Mouse (Mus musculus): ENCODE results near the gene Dpm3. TPM values are rescaled to one million over a fixed set of nuclear protein-coding genes. Genes with fewer than 3 reads are reported as not detected.

Gene Dpm3
- polyA plus RNA-seq, 1 experiment from 2014 or later = 120 TPM

GRCm38 (mm10) chr3:89233562-89234110, 25.5 kb upstream of the Dpm3 start:
- no peaks in the 10 kb centered on the region for H3K9me3 ChIP-seq (ENCODE audit: control insufficient read depth)
- peak; percentile 75 for ATAC-seq
- H3K27me3 ChIP-seq (replicated peaks; ENCODE audit: control insufficient read depth, insufficient read depth, low read length) = no peaks in the 10 kb centered on the region
- no peaks in the 10 kb centered on the region; the same call in 1 of the 2 replicates for H3K36me3 ChIP-seq (ENCODE audit: control insufficient read depth, insufficient read depth)
- H3K27ac ChIP-seq (ENCODE audit: low read depth, low read length) = peak overlapping the region; percentile 16; the same call in 1 of the 2 replicates
- H3K4me1 ChIP-seq (replicated peaks; ENCODE audit: control insufficient read depth, insufficient read depth, low read length) = 0 out of 2 replicates have a peak, but pooled peaks cover 3% of the 10 kb centered on the region
- H3K4me2 ChIP-seq (replicated peaks; ENCODE audit: low read depth) = no peak overlapping the region
- no peak overlapping the region for H3K4me3 ChIP-seq (ENCODE audit: low read depth, low read length)
- no peak for TF ChIP-seq CTCF (IDR thresholded peaks at IDR 0.05; ENCODE audit: low read depth)
- no peak overlapping the region for H3K9ac ChIP-seq (ENCODE audit: low read depth, low read length)
- 37% methylated on average over 13 of the region's 14 CpGs for WGBS

DNA sequence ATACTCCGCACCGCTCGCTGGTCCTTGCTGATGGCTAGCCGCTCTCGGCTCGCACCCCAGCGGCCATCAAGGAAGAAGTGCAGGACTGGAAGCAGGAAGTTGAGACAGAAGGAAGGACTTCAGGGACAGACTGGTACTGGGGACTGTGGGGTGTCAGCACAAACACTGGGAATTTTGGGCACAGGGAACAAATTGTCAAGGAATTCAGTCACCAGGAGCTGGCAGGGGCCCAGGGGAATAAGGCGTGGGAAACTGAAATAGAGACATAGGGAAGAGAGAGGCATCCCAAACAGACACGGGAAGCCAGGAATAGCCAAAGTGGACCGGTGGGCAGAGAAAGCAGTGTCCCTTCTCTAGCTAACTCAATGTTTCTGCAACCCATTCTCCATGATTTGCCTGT, 22.6 kb upstream of the Dpm3 start:
- Histone ChIP-seq H3K4me3 (ENCODE audit: low read depth, low read length) (no peak overlapping the region), H3K4me1 (replicated peaks; ENCODE audit: control insufficient read depth, insufficient read depth, low read length) (0 out of 2 replicates have a peak, but pooled peaks cover 3% of the 10 kb centered on the region), H3K4me2 (replicated peaks; ENCODE audit: low read depth) (no peak overlapping the region), H3K27ac (ENCODE audit: low read depth, low read length) (no peak overlapping the region), H3K27me3 (replicated peaks; ENCODE audit: control insufficient read depth, insufficient read depth, low read length) (no peaks in the 10 kb centered on the region), H3K36me3 (ENCODE audit: control insufficient read depth, insufficient read depth) (no peaks in the 10 kb centered on the region; the same call in 1 of the 2 replicates), H3K9ac (ENCODE audit: low read depth, low read length) (no peak overlapping the region), H3K9me3 (ENCODE audit: control insufficient read depth) (no peaks in the 10 kb centered on the region)
- ATAC-seq = no peak
- WGBS = 89% methylated on average over 10 of the region's 10 CpGs
- TF ChIP-seq CTCF (IDR thresholded peaks at IDR 0.05; ENCODE audit: low read depth) = no peak

GRCm38 (mm10) chr3:89237682-89238081, 21.5 kb upstream of the Dpm3 start:
- no peaks in the 10 kb centered on the region for H3K9me3 ChIP-seq (ENCODE audit: control insufficient read depth)
- H3K4me2 ChIP-seq (replicated peaks; ENCODE audit: low read depth) = no peak overlapping the region
- TF ChIP-seq CTCF (IDR thresholded peaks at IDR 0.05; ENCODE audit: low read depth) = no peak
- H3K27ac ChIP-seq (ENCODE audit: low read depth, low read length) = no peak overlapping the region
- no peak overlapping the region for H3K4me3 ChIP-seq (ENCODE audit: low read depth, low read length)
- H3K4me1 ChIP-seq (replicated peaks; ENCODE audit: control insufficient read depth, insufficient read depth, low read length) = 0 out of 2 replicates have a peak, but pooled peaks cover 7% of the 10 kb centered on the region
- 88% methylated on average over 21 of the region's 21 CpGs for WGBS
- H3K36me3 ChIP-seq (ENCODE audit: control insufficient read depth, insufficient read depth) = no peaks in the 10 kb centered on the region; the same call in 1 of the 2 replicates
- no peak for ATAC-seq
- H3K9ac ChIP-seq (ENCODE audit: low read depth, low read length) = no peak overlapping the region
- no peaks in the 10 kb centered on the region for H3K27me3 ChIP-seq (replicated peaks; ENCODE audit: control insufficient read depth, insufficient read depth, low read length)

DNA sequence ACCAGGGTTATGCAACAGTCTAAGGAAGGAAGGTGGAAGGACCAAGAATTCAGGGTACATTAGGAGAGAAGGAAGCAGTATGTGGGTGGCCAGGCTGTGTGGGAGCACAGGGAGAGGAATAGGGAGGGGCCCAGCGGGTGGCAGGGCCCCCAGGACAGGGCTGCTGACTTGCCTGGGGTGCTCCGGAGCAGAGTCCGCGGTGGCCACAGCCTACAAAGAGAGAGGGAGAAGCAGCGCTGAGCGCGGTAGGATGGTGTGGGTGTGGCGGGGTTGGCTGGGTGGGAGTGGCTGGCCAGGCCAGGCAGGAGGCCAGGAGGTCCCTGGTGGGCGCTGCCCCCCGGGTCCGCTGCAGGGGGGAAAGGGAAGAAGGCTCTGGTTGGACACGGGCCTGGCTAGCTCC, 20.7 kb upstream of the Dpm3 start:
- H3K27ac ChIP-seq (ENCODE audit: low read depth, low read length) = peak overlapping the region; percentile 15; the same call in 1 of the 2 replicates
- peak; percentile 56 for ATAC-seq

GRCm38 (mm10) chr3:89242331-89242895, 16.7 kb upstream of the Dpm3 start:
- Histone ChIP-seq H3K9ac (ENCODE audit: low read depth, low read length) (no peak overlapping the region), H3K4me3 (ENCODE audit: low read depth, low read length) (no peak overlapping the region), H3K4me1 (replicated peaks; ENCODE audit: control insufficient read depth, insufficient read depth, low read length) (peaks cover 7% of the 10 kb centered on the region; the same call in 1 of the 2 replicates), H3K9me3 (ENCODE audit: control insufficient read depth) (no peaks in the 10 kb centered on the region), H3K4me2 (replicated peaks; ENCODE audit: low read depth) (no peak overlapping the region), H3K27me3 (replicated peaks; ENCODE audit: control insufficient read depth, insufficient read depth, low read length) (0 out of 2 replicates have a peak, but pooled peaks cover 4% of the 10 kb centered on the region), H3K27ac (ENCODE audit: low read depth, low read length) (no peak overlapping the region), H3K36me3 (ENCODE audit: control insufficient read depth, insufficient read depth) (no peaks in the 10 kb centered on the region; the same call in 1 of the 2 replicates)
- peak; percentile 89 for TF ChIP-seq CTCF (IDR thresholded peaks at IDR 0.05; ENCODE audit: low read depth)
- ATAC-seq = peak; percentile 12; the same call in 1 of the 2 replicates
- WGBS = 63% methylated on average over 9 of the region's 9 CpGs

More for the DNA sequence above, 20.7 kb upstream of the Dpm3 start:
- H3K4me3 ChIP-seq (ENCODE audit: low read depth, low read length) = no peak overlapping the region
- H3K9me3 ChIP-seq (ENCODE audit: control insufficient read depth) = no peaks in the 10 kb centered on the region
- no peak overlapping the region for H3K9ac ChIP-seq (ENCODE audit: low read depth, low read length)
- H3K36me3 ChIP-seq (ENCODE audit: control insufficient read depth, insufficient read depth) = no peaks in the 10 kb centered on the region; the same call in 1 of the 2 replicates
- WGBS = 30% methylated on average over 11 of the region's 12 CpGs
- no peak for TF ChIP-seq CTCF (IDR thresholded peaks at IDR 0.05; ENCODE audit: low read depth)
- H3K4me2 ChIP-seq (replicated peaks; ENCODE audit: low read depth) = peak overlapping the region; percentile 57
- 0 out of 2 replicates have a peak, but pooled peaks cover 7% of the 10 kb centered on the region for H3K4me1 ChIP-seq (replicated peaks; ENCODE audit: control insufficient read depth, insufficient read depth, low read length)
- no peaks in the 10 kb centered on the region for H3K27me3 ChIP-seq (replicated peaks; ENCODE audit: control insufficient read depth, insufficient read depth, low read length)

- WGBS = 27% methylated on average over 14 of the region's 14 CpGs
- Histone ChIP-seq H3K27ac (ENCODE audit: low read depth, low read length) (no peak overlapping the region), H3K36me3 (ENCODE audit: control insufficient read depth, insufficient read depth) (no peaks in the 10 kb centered on the region; the same call in 1 of the 2 replicates), H3K4me2 (replicated peaks; ENCODE audit: low read depth) (no peak overlapping the region; the same call in 1 of the 2 replicates), H3K9ac (ENCODE audit: low read depth, low read length) (no peak overlapping the region), H3K9me3 (ENCODE audit: control insufficient read depth) (no peaks in the 10 kb centered on the region), H3K4me3 (ENCODE audit: low read depth, low read length) (no peak overlapping the region), H3K4me1 (replicated peaks; ENCODE audit: control insufficient read depth, insufficient read depth, low read length) (peaks cover 7% of the 10 kb centered on the region; the same call in 1 of the 2 replicates), H3K27me3 (replicated peaks; ENCODE audit: control insufficient read depth, insufficient read depth, low read length) (0 out of 2 replicates have a peak, but pooled peaks cover 4% of the 10 kb centered on the region)
- ATAC-seq = no peak
- TF ChIP-seq CTCF (IDR thresholded peaks at IDR 0.05; ENCODE audit: low read depth) = peak; percentile 72
Observed at GRCm38 (mm10) chr3:89243609-89244008, 15.5 kb upstream of the Dpm3 start.

Measured in intestine, postnatal 0 days (tissue).